Mouse (Mus musculus): ENCODE measurements around the gene Cdca7. TPM values are rescaled to one million over a fixed set of nuclear protein-coding genes. Genes with fewer than 3 reads are reported as not detected.
A peak's percentile ranks its signal among the peaks of the same experiment; 100 is the strongest.

Cdca7 gene
- 3.7 and 6.3 TPM in 2 replicates for polyA plus RNA-seq (2012; ENCODE audit: insufficient read depth, insufficient read length, missing spikeins)

- Histone ChIP-seq H3K27ac (ENCODE audit: insufficient read depth, low read depth, low read length) (peak within 1 kb of the TSS; percentile 84), H3K4me3 (ENCODE audit: insufficient read depth, low read length) (peak within 1 kb of the TSS; percentile 98), H3K4me1 (ENCODE audit: control insufficient read depth, insufficient read depth, low read length) (peaks cover 40% of the 10 kb centered on the region)
- TF ChIP-seq CTCF (IDR thresholded peaks at IDR 0.05; ENCODE audit: low read depth, low read length): no peak
- no peak for TF ChIP-seq POLR2A (IDR thresholded peaks at IDR 0.05; ENCODE audit: borderline replicate concordance, low read depth, low read length)
Observed at GRCm38 (mm10) chr2:72475797-72476485, at the start of gene Cdca7. Gene Cdca7, plus strand, starts transcription at chr2:72476159.

GRCm38 (mm10) chr2:72426776-72427175 lies 49.2 kb upstream of the Cdca7 start:
- no peak overlapping the region for H3K27ac ChIP-seq (ENCODE audit: insufficient read depth, low read depth, low read length)
- peaks cover 8% of the 10 kb centered on the region for H3K4me1 ChIP-seq (ENCODE audit: control insufficient read depth, insufficient read depth, low read length)
- no peak overlapping the region for H3K4me3 ChIP-seq (ENCODE audit: insufficient read depth, low read length)

GRCm38 (mm10) chr2:72427288-72427687 lies 48.7 kb upstream of the Cdca7 start:
- Histone ChIP-seq H3K4me3 (ENCODE audit: insufficient read depth, low read length) (no peak overlapping the region), H3K4me1 (ENCODE audit: control insufficient read depth, insufficient read depth, low read length) (peaks cover 8% of the 10 kb centered on the region), H3K27ac (ENCODE audit: insufficient read depth, low read depth, low read length) (no peak overlapping the region)
- TF ChIP-seq CTCF (IDR thresholded peaks at IDR 0.05; ENCODE audit: low read depth, low read length) (no peak), POLR2A (IDR thresholded peaks at IDR 0.05; ENCODE audit: borderline replicate concordance, low read depth, low read length) (no peak)

More at GRCm38 (mm10) chr2:72426776-72427175, 49.2 kb upstream of the Cdca7 start:
- TF ChIP-seq CTCF (IDR thresholded peaks at IDR 0.05; ENCODE audit: low read depth, low read length) (no peak), POLR2A (IDR thresholded peaks at IDR 0.05; ENCODE audit: borderline replicate concordance, low read depth, low read length) (no peak)

- TF ChIP-seq CTCF (IDR thresholded peaks at IDR 0.05; ENCODE audit: low read depth, low read length) (no peak), POLR2A (IDR thresholded peaks at IDR 0.05; ENCODE audit: borderline replicate concordance, low read depth, low read length) (no peak)
- H3K27ac ChIP-seq (ENCODE audit: insufficient read depth, low read depth, low read length): no peak overlapping the region
- no peak overlapping the region for H3K4me3 ChIP-seq (ENCODE audit: insufficient read depth, low read length)
- H3K4me1 ChIP-seq (ENCODE audit: control insufficient read depth, insufficient read depth, low read length): peaks cover 43% of the 10 kb centered on the region
Observed at GRCm38 (mm10) chr2:72438941-72439533, 36.9 kb upstream of the Cdca7 start.

GRCm38 (mm10) chr2:72441010-72441409 lies 34.9 kb upstream of the Cdca7 start:
- H3K27ac ChIP-seq (ENCODE audit: insufficient read depth, low read depth, low read length): no peak overlapping the region
- H3K4me1 ChIP-seq (ENCODE audit: control insufficient read depth, insufficient read depth, low read length): peaks cover 48% of the 10 kb centered on the region
- no peak overlapping the region for H3K4me3 ChIP-seq (ENCODE audit: insufficient read depth, low read length)
- TF ChIP-seq POLR2A (IDR thresholded peaks at IDR 0.05; ENCODE audit: borderline replicate concordance, low read depth, low read length): no peak
- no peak for TF ChIP-seq CTCF (IDR thresholded peaks at IDR 0.05; ENCODE audit: low read depth, low read length)

GRCm38 (mm10) chr2:72442825-72443224 lies 33.1 kb upstream of the Cdca7 start:
- peaks cover 44% of the 10 kb centered on the region for H3K4me1 ChIP-seq (ENCODE audit: control insufficient read depth, insufficient read depth, low read length)
- peak overlapping the region; percentile 11 for H3K27ac ChIP-seq (ENCODE audit: insufficient read depth, low read depth, low read length)
- TF ChIP-seq POLR2A (IDR thresholded peaks at IDR 0.05; ENCODE audit: borderline replicate concordance, low read depth, low read length) (no peak), CTCF (IDR thresholded peaks at IDR 0.05; ENCODE audit: low read depth, low read length) (no peak)
- no peak overlapping the region for H3K4me3 ChIP-seq (ENCODE audit: insufficient read depth, low read length)

- Histone ChIP-seq H3K4me1 (ENCODE audit: control insufficient read depth, insufficient read depth, low read length) (peaks cover 35% of the 10 kb centered on the region), H3K27ac (ENCODE audit: insufficient read depth, low read depth, low read length) (peak overlapping the region; percentile 33; the same call in 1 of the 2 replicates), H3K4me3 (ENCODE audit: insufficient read depth, low read length) (no peak overlapping the region)
- TF ChIP-seq CTCF (IDR thresholded peaks at IDR 0.05; ENCODE audit: low read depth, low read length) (no peak), POLR2A (IDR thresholded peaks at IDR 0.05; ENCODE audit: borderline replicate concordance, low read depth, low read length) (no peak)
Observed at GRCm38 (mm10) chr2:72443960-72444359, 32.0 kb upstream of the Cdca7 start.

- H3K27ac ChIP-seq (ENCODE audit: insufficient read depth, low read depth, low read length): peak overlapping the region; percentile 50
- no peak for TF ChIP-seq CTCF (IDR thresholded peaks at IDR 0.05; ENCODE audit: low read depth, low read length)
- no peak for TF ChIP-seq POLR2A (IDR thresholded peaks at IDR 0.05; ENCODE audit: borderline replicate concordance, low read depth, low read length)
- H3K4me1 ChIP-seq (ENCODE audit: control insufficient read depth, insufficient read depth, low read length): peaks cover 31% of the 10 kb centered on the region
- H3K4me3 ChIP-seq (ENCODE audit: insufficient read depth, low read length): no peak overlapping the region
Observed at GRCm38 (mm10) chr2:72446106-72446505, 29.9 kb upstream of the Cdca7 start.

GRCm38 (mm10) chr2:72446615-72447014 lies 29.3 kb upstream of the Cdca7 start:
- peaks cover 31% of the 10 kb centered on the region for H3K4me1 ChIP-seq (ENCODE audit: control insufficient read depth, insufficient read depth, low read length)
- peak overlapping the region; percentile 50 for H3K27ac ChIP-seq (ENCODE audit: insufficient read depth, low read depth, low read length)
- no peak for TF ChIP-seq CTCF (IDR thresholded peaks at IDR 0.05; ENCODE audit: low read depth, low read length)
- TF ChIP-seq POLR2A (IDR thresholded peaks at IDR 0.05; ENCODE audit: borderline replicate concordance, low read depth, low read length): no peak
- H3K4me3 ChIP-seq (ENCODE audit: insufficient read depth, low read length): no peak overlapping the region

- 0 out of 2 replicates have a peak, but pooled peaks cover 2% of the 10 kb centered on the region for H3K4me1 ChIP-seq (ENCODE audit: control insufficient read depth, insufficient read depth, low read length)
- H3K4me3 ChIP-seq (ENCODE audit: insufficient read depth, low read length): no peak overlapping the region
- TF ChIP-seq CTCF (IDR thresholded peaks at IDR 0.05; ENCODE audit: low read depth, low read length) (no peak), POLR2A (IDR thresholded peaks at IDR 0.05; ENCODE audit: borderline replicate concordance, low read depth, low read length) (no peak)
- no peak overlapping the region for H3K27ac ChIP-seq (ENCODE audit: insufficient read depth, low read depth, low read length)
Observed at GRCm38 (mm10) chr2:72453563-72453962, 22.4 kb upstream of the Cdca7 start.

All from bone marrow macrophage, adult 2 months (primary cell).